Mouse (Mus musculus): ENCODE measurements around the gene Rtl1. TPM values are rescaled to one million over a fixed set of nuclear protein-coding genes. Genes with fewer than 3 reads are reported as not detected.
A peak's percentile ranks its signal among the peaks of the same experiment; 100 is the strongest.

Rtl1 gene
- total RNA-seq, 2 experiments from 2014 or later = 1.3 to 2.1 TPM

GRCm38 (mm10) chr12:109572259-109572658, 27.9 kb downstream of the Rtl1 start:
- DNase-seq = no peak

DNA sequence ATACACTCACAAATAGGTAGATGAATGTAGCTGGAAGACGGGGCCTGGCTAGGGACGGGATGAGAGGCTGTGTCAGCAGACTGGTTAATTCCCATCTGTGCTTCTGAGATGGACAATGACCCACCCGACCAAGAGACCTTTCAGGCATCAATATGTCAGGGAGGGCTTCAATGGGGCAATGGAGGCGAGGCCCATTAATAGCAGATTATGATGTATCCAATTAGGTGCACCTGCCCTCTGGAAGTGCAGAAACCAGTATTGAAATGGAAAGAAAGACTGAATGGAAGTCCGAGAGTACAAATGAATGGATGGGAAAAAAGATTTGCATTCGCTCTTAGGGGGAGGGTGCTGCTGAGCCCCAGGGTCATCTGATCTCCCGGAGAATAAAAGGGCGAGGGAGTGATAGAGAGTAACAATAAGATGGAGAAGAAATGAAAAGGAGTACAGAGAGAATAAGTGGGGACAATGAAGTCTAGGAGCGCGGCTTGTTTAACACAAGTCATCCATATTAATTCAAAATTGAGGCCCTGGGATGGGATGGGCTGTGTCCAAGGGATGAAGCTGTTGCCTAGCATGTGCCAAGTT, 39.9 kb downstream of the Rtl1 start:
- no peak for DNase-seq

GRCm38 (mm10) chr12:109558891-109559487, 41.1 kb downstream of the Rtl1 start:
- no peak for DNase-seq

- no peak for DNase-seq
Observed at GRCm38 (mm10) chr12:109558226-109558824, 41.8 kb downstream of the Rtl1 start.

DNA sequence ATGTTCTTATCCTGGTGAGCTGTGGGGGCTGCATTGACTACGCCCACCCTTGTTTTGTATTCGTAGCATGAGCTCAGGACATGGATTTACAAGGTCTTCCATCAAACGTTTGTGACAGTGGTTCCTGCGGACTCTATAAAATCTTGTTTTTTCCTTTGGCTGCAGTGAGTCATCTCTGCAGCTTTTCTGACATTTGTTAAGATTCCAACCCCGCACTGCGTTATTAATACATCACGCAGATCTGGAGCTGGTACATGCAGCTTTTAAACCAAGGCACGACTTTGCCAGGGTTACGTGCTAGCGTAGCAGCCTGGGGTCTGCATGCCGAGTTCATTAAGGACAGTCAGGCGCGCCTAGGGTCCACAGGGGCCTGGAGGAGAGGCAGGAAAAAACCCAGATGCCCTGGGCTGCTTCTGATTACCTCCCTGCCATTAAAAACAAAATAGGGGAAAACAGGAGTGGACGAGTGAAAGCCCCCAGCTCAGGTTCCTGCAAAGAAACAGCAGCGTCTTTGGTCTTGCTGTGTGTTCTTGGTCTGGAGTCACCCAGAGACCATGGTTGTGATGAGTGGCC, 44.2 kb downstream of the Rtl1 start:
- DNase-seq = no peak

DNA sequence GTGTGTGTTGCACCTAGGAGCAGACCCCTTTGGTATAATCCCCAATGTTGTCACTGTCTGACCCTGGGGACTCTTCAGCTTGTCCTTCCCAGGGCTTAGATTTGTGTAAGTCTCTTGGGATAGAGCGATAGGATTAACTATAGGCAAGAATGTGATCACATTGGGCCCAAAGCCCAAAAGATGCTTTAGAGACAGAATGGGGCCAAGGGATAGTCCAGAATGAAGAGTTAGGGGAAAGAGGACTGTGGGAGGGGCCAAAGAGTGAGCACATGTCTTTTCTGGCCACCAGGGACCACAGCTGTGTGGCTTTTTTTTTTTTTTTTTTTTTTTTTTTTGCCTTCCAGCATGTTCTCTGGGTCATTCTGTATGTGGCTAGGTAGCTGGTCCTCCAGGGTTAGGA, 46.6 kb downstream of the Rtl1 start:
- DNase-seq = no peak

DNA sequence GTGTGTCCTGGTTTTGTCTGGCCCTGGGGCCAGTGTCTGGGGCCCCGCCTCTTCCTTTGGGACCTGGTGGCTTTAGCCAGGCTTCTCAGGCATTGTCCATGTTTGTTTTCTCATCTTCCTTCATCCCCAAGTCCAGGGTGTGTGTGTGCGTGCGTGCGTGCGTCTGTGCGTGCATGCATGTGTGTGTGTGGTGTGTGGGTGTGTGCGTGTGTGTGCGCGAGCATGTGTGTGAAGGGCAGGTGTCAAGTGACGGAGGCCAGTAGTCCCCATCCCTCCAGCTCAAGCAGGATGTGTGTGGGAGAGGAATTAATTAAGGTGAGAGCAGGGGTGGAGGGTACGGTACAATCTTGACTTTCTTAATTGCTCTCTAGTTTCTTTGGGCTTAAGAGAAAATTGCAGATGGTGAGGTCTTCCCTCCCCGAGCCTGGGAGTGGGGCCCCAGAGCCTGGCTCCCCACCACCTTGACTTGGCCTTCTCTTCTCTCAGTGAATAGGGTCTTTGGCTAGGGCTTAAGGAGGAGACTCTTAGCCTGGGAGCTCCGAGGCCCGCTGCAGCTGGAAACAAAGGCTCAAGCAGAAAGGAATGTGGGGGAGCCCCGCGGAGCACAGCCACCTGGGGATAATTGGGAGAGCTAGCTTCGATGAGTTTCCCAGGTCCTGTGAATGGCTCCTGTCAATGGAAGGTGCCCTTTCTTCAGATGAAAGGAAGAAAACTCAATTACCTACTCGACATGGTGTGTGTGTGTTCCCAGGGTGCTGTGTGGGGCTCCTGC, 47.2 kb downstream of the Rtl1 start:
- DNase-seq = no peak

GRCm38 (mm10) chr12:109551771-109552170, 48.4 kb downstream of the Rtl1 start:
- DNase-seq = no peak

DNA sequence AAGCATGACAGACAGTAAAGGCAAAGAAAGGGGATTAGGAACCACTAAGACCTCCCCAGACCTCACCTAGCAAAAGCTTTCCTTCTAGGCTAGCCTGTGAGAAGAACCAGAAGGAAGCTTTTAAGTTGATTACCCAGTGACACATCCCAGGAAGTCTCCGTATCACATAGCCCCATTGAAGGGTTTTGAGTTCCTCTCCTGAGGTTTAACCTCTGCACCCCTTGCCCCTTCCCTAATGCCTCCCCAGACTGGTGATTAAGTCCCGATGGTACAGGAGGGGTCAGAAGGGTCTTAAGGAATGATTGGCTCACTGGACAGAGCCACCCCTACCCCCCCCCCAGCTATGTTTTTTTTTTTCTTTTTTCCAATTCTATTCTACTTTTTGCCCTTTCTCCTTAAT, 53.0 kb downstream of the Rtl1 start:
- DNase-seq = no peak

GRCm38 (mm10) chr12:109545875-109546732, 54.0 kb downstream of the Rtl1 start:
- DNase-seq = no peak

DNA sequence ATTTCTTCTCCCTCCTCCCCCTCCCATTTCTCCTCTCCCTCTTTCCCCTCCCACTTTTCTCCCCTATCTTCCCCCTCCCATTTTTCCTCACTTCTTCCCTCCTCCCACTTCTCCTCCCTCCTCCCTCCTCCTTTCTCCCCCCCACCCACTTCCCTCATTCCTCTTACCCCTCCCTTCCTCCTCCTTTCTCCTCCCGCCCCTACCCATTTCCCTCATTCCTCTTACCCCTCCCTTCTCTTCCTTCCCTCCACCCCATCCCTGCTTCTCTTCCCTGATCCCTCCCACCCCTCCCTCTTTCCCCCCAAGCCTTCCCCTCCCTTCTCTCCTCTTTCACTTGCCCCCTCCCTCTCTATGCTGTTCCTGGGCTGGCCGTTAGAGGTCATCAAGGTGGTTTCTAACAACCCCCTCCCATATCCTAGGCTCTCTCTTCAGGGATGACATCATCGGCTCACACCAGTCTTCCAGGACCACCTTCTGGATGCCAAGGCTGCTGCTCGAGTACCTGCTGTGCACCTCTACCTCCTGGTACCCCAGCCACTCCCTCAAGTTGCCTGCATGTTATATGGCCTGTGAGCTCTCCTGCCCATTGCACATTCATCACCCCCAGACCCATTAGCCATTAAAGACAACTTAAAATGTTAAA, 56.7 kb downstream of the Rtl1 start:
- DNase-seq = no peak

GRCm38 (mm10) chr12:109542635-109543249, 57.4 kb downstream of the Rtl1 start:
- peak; percentile 45 for DNase-seq

- peak; percentile 24 for DNase-seq
Observed at GRCm38 (mm10) chr12:109542011-109542410, 58.1 kb downstream of the Rtl1 start.

GRCm38 (mm10) chr12:109541540-109541899, 58.6 kb downstream of the Rtl1 start:
- no peak for DNase-seq

- DNase-seq = peak; percentile 68
Observed at GRCm38 (mm10) chr12:109540739-109541539, 59.2 kb downstream of the Rtl1 start.

DNA sequence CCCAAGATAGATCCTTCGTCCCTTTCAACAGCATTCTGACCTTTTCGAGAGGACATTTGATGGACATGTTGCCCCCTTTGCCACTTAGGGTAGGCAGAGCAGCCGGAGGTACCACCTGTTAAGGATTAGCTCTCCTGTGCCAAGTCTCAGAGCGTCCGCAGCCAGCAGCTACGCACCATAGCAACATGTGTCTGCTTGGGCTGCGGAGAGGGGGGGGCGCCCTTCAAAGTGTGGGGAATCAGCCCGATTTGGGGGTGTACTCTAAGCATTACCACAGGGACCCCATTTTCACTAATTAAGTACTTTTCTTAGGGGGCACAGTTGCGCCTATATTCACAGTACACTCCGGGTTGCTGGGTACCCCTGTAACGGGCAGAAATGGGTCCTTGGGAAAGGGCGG, 60.2 kb downstream of the Rtl1 start:
- DNase-seq = no peak
